Mouse (Mus musculus) CD4-positive, CD25-positive, alpha-beta regulatory T cell, adult 2 months (primary cell): Measurements from ENCODE around the gene Eef1e1.
"Not testable (repeated sequence)": the region's sequence is repeated elsewhere in the genome, so short reads cannot be mapped to it uniquely, and the experiment has no call there.

Experiments
- DNase-seq: peaks from one replicate; pipeline ENCODE4 v3.0.0-alpha.2; 2012; ENCODE audit warnings: low read depth, low spot score

Gene Eef1e1

DNA sequence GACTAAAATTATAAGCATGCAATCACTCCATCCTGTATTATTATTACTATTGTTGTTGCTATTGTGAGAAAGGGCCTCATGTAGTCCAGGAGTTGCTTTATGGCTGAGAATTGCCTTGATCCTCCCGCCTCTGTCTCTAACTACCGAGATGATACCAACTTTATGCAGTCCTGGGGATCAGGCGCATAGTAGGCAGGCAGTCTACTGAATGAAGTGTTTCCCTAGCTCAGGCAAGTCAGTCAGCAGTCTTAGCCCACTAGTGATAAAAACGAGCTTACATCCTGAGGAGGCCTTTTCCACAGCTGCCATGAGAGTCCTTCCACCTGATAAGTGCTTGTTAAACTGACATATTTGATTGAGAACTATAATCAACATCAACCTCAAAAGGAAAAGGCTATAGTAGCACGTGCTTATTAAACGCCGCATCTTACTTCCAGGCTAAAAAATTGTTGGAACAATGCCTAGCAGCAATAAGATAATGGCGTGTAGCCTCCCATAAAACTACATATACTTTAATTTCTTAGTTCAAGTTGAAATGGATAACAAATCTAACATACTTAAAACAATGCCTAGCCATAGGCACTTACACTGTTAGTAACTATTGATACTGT is 34.5 kb downstream of the Eef1e1 start:
- DNase-seq: no peak

DNA sequence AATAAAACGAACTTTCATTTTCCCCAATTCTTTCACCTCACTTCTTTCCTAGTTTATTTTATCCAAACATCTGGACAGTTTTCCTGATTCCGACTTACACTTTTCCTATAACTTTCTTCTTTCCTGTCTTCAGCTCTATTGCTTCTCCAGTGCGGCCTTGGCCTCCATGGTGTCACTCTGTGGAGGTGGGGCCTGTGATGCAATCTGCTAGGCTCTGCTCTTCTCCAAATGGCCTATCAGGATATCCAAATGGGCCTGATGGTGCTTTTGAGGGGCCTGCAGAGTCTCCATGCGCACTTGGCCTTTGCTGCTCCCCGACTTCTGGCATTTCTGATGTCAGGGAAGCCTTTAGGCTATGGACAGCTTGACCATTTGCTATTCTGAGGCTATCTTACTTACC is 35.6 kb downstream of the Eef1e1 start:
- DNase-seq: no peak

DNA sequence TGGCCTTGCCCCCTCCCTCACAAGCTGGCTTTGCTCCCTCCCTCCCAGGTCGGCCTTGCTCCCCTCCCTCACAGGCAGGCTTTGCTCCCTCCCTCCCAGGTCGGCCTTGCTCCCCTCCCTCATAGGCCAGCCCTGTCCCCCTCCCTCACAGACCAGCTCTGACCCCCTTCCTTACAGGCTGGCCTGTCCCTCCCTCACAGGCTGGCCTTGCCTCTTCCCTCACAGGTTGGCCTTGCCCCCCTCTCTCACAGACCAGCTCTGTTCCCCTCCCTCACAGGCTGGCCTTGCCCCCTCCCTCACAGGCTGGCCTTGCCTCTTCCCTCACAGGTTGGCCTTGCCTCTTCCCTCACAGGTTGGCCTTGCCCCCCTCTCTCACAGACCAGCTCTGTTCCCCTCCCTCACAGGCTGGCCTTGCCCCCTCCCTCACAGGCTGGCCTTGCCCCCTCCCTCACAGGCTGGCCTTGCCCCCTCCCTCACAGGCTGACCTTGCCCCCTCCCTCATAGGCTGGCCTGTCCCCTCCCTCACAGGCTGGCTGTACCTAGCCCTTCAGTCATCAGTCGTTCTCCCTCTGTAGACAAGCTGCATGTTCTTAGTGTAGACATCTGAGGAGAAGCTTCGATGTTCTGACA is 40.7 kb downstream of the Eef1e1 start:
- not testable (repeated sequence) for DNase-seq

DNA sequence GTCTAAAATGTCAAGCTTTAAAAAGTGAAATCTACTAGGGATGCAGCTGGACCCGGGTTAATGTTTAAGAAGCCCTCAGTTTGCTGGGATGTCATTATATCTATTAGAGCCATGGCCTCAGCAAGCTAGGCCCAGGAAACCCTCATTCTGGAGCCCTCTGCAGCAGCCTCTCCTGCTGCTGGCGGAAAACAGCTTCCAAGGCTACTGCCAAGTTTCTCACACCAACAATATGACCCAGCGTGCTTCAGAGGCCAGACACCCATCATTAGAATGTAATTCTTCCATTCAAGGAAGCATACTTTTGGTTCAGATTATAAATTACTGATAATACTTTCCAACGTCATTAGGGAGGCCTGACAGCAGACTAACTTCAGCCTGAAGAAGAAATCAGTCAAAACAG is 42.0 kb downstream of the Eef1e1 start:
- DNase-seq: no peak

DNA sequence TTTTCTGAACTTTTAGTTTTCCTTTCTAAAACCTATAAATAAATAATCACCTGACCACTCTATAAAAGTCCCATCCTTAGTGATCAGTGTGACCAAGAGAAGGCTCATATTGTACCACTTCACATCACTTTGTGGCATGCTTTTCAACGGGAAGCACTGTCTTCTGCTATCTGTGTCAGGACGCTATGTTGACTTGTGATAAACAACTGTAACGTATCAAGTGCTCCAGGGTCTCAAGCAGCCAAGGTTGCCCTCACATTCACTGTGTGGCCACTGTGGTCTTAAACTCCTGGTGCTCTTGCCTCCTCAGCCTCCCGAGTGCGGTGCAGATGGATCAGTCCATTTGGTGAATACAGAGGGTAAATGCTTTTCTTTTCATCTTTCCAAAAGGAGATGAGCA is 43.2 kb downstream of the Eef1e1 start:
- no peak for DNase-seq

DNA sequence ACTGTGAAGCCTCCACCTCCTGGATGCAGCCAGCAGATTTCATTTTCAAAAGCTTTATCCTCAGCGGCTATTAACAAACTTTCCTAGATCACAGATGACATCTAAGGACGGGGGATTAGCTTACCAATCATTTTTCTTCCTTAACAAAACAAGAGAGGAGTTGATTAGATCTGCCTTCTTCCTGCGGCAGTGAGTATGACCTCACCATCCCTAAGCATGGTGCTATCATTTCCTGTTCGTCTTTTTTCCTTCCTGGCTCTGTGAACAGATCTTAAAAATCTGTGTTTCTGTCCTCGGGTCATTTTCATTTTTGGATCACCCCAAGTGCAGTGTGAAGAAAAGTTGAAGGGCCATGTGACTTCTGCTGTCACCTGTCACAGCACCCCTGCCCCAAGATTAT is 44.6 kb downstream of the Eef1e1 start:
- DNase-seq: no peak

DNA sequence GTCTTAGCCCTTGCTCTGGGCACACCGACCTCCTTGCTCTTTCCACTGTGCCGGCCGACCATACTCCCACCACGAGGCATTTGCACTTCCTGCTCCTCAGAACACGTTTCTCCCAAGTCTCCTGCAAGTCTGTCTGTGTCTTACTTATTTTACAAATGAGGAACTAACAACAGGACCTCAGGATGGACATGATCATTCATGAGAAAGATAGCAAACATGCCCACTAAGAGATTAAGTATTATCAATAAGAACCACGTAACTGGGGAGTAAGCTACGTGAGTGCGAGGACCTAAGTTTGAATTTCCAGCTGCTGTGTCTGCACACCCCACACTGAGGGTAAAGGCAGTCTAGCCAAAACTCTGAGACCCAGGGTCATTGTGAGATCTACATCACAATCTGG is 45.3 kb downstream of the Eef1e1 start:
- DNase-seq: no peak

DNA sequence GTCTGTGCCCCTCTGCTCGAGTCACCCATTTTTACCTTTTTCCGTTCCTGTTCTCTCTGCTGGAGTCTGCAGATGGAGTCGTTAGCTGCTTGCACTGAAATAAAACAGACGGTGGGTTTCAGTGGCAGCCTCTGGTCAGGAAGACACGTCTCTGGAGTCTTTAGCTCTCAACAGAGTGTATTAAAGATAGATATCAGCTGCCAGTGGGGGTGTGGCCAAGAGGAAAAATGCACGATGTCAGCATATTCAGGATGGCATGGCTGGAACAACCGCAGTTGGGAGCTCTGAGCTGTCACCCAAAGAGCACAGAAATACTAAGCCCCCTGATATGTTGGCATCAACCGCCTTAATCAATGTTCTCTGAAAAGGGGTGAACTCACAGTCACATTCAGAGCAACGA is 46.2 kb downstream of the Eef1e1 start:
- no peak for DNase-seq

DNA sequence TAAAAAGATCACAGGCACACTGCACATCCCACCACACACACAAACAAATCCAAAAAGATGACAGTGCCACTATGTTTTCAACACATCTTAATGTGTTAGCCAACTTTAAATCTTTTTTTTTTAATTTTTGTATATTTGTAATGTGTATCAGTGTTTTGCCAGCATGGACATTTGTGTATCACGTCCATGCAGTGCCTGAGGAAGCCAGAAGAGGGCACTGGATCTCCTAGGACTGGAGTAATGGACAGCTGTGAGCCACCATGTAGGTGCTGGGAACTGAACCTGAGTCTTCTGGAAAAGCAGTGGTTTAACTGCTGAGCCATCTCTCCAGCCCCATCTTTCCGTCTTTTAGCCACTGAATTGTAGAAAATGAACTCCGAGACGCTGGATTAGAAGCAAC is 46.7 kb downstream of the Eef1e1 start:
- DNase-seq: no peak

DNA sequence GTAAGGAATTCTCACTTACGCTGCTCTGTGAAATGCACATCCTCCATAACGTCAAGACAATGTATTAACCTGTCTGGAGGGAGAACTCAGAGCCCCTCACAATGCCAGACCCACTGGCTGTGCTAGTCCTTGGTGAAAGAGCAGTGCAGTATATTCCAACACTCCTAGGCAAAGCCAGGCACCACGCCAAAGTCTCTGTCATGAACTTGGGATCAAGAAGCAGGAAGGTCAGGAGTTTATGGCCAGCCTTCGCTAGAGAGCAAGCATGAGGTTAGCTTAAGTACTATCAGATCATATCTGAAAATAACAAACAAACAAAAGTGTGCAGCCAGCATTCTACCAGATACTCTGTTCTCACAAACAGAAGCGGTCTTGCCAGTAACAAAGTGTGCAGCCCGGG is 48.5 kb downstream of the Eef1e1 start:
- no peak for DNase-seq

DNA sequence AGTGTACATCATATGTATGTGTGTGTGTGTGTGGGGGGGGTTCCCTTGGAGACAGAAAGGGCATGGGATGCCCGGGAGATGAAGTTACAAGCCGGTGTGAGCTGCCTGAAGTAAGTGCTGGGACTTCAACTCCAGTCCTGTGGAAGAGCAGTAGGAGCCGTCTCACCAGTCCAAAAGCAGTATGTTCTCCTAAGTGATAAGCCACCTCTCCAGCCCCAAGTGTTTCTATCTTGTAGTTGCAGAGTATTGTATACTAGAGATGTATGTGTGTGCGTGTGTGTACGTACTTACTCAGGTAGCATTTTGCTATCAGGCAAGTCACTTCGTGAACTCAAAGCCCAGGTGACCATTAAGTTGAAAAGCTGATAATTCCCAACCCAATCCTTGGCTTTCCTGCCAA is 51.7 kb downstream of the Eef1e1 start:
- no peak for DNase-seq

DNA sequence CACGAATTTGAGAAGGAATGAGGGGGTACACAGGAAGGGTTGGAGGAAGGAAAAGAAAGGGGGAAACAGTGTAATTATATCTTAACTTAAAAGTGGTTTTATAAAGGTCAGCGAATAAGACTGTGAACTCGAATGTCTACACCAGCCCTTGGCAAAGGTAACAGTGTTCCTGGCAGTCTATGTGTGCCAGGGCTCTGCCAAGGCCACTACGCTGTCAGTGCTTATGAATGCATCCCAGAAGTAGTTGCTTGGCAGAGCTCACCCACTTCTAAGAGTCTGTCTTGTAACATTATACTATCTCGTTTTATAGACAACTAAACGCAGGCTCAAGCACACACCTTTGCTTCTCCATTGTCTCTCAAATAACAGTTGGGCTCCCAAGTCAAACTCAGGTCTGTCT is 53.5 kb downstream of the Eef1e1 start:
- no peak for DNase-seq

DNA sequence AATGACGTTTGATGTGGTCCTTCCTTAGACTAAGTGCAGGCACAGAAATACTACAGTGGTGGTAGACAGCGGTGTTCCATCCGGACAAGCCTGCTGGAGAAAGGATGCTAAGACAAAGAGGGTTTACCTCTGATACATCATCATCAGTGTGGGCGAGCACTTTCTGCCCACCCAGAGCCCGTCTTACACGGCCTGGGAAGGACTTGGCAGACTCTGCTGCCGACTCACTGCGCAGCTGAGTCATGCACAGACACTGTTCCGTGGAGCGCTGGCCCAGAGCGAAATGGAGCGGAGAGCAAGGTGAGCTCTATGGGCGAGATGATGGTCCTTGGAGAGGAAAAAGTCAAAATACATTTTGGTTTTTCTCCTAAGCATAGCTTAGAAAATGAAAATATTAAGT is 55.9 kb downstream of the Eef1e1 start:
- no peak for DNase-seq

DNA sequence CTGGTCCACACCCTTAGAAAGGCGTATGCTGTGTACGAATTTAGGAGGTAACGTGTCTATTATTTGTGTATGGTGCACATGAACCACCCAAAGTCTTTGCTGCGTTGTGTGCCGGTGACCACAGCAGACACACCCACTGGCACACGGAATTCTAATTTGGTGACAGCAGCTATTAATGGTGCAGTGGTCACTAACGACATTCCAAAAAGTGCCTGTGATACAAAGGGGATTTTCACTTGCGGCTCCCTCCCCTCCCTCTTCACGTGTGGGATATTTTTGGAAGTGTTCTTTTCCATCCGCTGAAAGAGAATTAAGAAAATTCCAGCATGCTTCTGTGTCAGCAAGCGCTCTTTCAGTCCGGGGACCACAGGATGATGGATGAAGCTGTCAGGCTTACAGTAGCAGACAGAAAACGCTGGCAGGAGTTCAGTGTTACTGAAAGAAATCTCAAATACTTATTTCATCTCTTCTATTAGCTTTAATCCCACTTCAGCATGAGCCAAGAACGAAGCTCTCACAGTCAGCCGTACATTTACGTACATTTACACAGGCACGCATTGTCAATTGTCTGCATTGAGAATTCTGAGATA is 56.5 kb downstream of the Eef1e1 start:
- no peak for DNase-seq

DNA sequence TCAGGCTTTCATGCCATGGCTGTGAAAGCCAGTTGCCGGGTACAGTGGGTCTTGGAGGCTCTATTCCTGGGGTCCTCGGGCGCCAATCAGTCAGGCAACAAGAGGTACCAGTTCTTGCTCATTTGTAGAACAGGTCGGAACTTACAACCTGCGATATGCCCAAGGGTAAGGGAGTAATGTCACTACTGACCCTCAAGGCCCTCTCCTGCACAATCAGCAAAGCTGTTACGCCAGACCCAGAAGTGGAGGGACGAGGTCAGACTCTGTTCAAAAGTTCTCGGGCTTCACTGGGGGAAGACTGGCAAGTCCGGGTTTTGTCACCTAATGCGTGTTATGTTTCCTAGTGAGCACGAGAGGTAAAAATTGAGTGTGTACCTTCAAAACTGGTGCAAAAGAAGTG is 58.0 kb downstream of the Eef1e1 start:
- no peak for DNase-seq

DNA sequence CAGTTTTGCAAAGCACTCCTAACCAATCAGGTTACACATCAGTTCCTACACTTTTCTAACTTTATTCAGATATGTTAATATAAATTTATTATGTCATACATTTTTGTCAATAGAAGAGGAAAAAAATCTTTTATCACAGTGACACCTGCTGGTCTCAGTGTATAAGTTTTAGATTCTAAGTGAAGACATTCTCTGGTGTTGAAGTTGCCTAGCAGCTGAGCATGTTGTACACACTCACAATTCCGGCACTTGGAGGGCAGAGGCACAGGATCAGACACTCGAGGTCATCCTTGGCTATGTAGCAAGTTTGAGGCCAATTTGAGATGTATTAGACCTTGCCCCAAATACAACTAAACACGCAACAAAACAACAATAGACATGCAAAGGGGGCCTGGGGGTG is 61.8 kb downstream of the Eef1e1 start:
- peak; percentile 7 for DNase-seq

DNA sequence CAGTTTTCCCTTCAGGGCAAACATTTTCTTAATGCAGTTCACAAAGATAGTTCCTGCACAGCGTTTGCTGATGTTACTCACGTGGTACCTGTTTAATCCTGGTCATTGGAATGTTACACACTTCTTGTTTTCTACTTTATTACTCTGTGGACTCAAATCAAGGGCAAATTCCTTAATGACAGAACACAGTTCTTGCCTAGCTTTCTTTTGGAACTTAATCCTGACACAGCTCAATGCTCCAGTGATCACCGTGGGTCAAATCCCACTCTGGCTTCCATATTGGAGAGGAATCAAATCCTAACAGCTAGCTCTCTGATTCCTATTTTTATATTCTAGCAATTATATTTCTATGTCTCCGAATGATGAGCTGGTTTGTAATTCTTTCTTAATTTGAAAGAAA is 62.4 kb downstream of the Eef1e1 start:
- DNase-seq: no peak
